8 mouse cellular contexts compared by ENCODE assay signal in genomic region chr11:30268648-30269375, GRCm38 (mm10). TPM values are rescaled to one million over a fixed set of nuclear protein-coding genes. Genes with fewer than 3 reads are reported as not detected.
DNase-seq lines count a peak whose midpoint lies in the region; ATAC-seq and TF ChIP-seq lines count a peak whose summit lies in the region.

No protein-coding gene starts in this region.

- no peaks in the 10 kb centered on the region for H3K27me3 ChIP-seq in testis, adult 2 months (ENCODE audit: control insufficient read depth, insufficient read depth, low read length)
- H3K27me3 ChIP-seq in lung, embryonic 15.5 days = no peaks in the 10 kb centered on the region

- H3K4me3 ChIP-seq in testis, adult 2 months (ENCODE audit: control insufficient read depth, low read depth, low read length) = peak overlapping the region; percentile 66
- peak overlapping the region; percentile 99 for H3K4me3 ChIP-seq in lung, embryonic 15.5 days

- WGBS in lung, embryonic 15.5 days = 2% methylated on average over 15 of the region's 15 CpGs

- no peaks in the 10 kb centered on the region for H3K9me3 ChIP-seq in lung, embryonic 15.5 days

- peak; percentile 51; the same call in 1 of the 2 replicates for ATAC-seq in cerebellum, adult (ENCODE audit: insufficient number of reproducible peaks, low FRiP score, low TSS enrichment)
- peak; percentile 20 for ATAC-seq in inflammation-experienced regulatory T-cells, adult 6 months
- ATAC-seq in lung, embryonic 15.5 days (ENCODE audit: borderline replicate concordance, extremely low read depth, low FRiP score, low TSS enrichment) = peak; percentile 13; the same call in 1 of the 2 replicates

- peaks cover 4% of the 10 kb centered on the region for H3K4me1 ChIP-seq in testis, adult 2 months (ENCODE audit: control insufficient read depth, insufficient read depth, low read length)
- peaks cover 28% of the 10 kb centered on the region for H3K4me1 ChIP-seq in lung, embryonic 15.5 days

- no peak for DNase-seq in cerebellum, adult 9-11 months
- no peak for DNase-seq in testis, postnatal 14 days (ENCODE audit: low spot score)
- peak; percentile 33 for DNase-seq in telencephalon, adult 2 months (ENCODE audit: low read depth, low spot score)
- no peak for DNase-seq in ovary, postnatal 14 days (ENCODE audit: low spot score)

- no peak for TF ChIP-seq POLR2A in testis, adult 2 months (IDR thresholded peaks at IDR 0.05; ENCODE audit: control insufficient read depth, low read depth, low read length)

- no peaks in the 10 kb centered on the region for H3K36me3 ChIP-seq in testis, adult 2 months (ENCODE audit: control insufficient read depth, insufficient read depth, low read length)
- H3K36me3 ChIP-seq in lung, embryonic 15.5 days = no peaks in the 10 kb centered on the region

- H3K27ac ChIP-seq in testis, adult 2 months (ENCODE audit: control insufficient read depth, insufficient read depth, low read depth, low read length) = peak overlapping the region; percentile 39
- H3K27ac ChIP-seq in lung, embryonic 15.5 days = peak overlapping the region; percentile 99

- no peak for TF ChIP-seq CTCF in testis, adult 2 months (IDR thresholded peaks at IDR 0.05; ENCODE audit: control insufficient read depth, insufficient read depth, insufficient replicate concordance, low read depth, low read length)

- peak overlapping the region; percentile 76 for H3K4me2 ChIP-seq in lung, embryonic 15.5 days

- H3K9ac ChIP-seq in lung, embryonic 15.5 days = peak overlapping the region; percentile 60

RNA-seq across cellular contexts. Expression of gene Sptbn1, which starts 0.8 kb away (rescaled TPM):
- polyA plus RNA-seq in testis, adult 2 months (2012; rRNA removed) = 18.3 and 21.8 TPM in 2 replicates
- 100 to 1,000 TPM in 1 of 3 experiments, 10 to 100 TPM in 2; 72.4 to 101 (median 89.7) TPM for polyA plus RNA-seq in inflammation-experienced regulatory T-cells, adult 6 months (2017; shearing (Covaris generic))
- polyA plus RNA-seq in lung, embryonic 15.5 days (2015; fragmentation: Nextera tagmentation; extraction: Ambion mirVana) = 155 and 163 TPM in 2 replicates
